Mouse (Mus musculus) thymus, adult 2 months (tissue): ENCODE data around the gene Pknox2. TPM values are rescaled to one million over a fixed set of nuclear protein-coding genes. Genes with fewer than 3 reads are reported as not detected.

Experiments
- DNase-seq: peaks from one replicate; pipeline ENCODE4 v3.0.0; 2021
- H3K27ac ChIP-seq: fragments of 200-500 bp; 2 replicates; pipeline ENCODE4 v1.5.1; 2012; ENCODE audit warnings: low read length, control low read depth; ENCODE audit not compliant: control insufficient read depth, insufficient read depth
- H3K27me3 ChIP-seq: fragments of 200-500 bp; 2 replicates; pipeline ENCODE4 v1.6.1; 2012; ENCODE audit warnings: mild to moderate bottlenecking, low read length, moderate library complexity, mixed read lengths; ENCODE audit not compliant: control insufficient read depth, insufficient read depth
- H3K36me3 ChIP-seq: fragments of 200-500 bp; 2 replicates; pipeline ENCODE4 v1.6.1; 2012; ENCODE audit warnings: mild to moderate bottlenecking, low read length, moderate library complexity; ENCODE audit not compliant: control insufficient read depth, insufficient read depth
- H3K4me1 ChIP-seq: fragments of 200-500 bp; replicated peaks from 2 replicates; pipeline ENCODE4 v1.6.1; 2012; ENCODE audit warnings: low read length; ENCODE audit not compliant: control insufficient read depth, insufficient read depth
- H3K4me3 ChIP-seq: fragments of 200-500 bp; 2 replicates; pipeline ENCODE4 v1.5.1; 2012; ENCODE audit warnings: mild to moderate bottlenecking, low read length, control low read depth, moderate library complexity; ENCODE audit not compliant: control insufficient read depth, insufficient read depth
- CTCF ChIP-seq: fragments of 200-500 bp; IDR thresholded peaks from 2 replicates; pipeline ENCODE4 v1.5.1; 2012; ENCODE audit warnings: mild to moderate bottlenecking, control low read depth, low read length, moderate library complexity, borderline replicate concordance; ENCODE audit not compliant: control insufficient read depth, poor library complexity, insufficient read depth; ENCODE audit errors: extremely low read depth
- POLR2A ChIP-seq: fragments of 200-500 bp; IDR thresholded peaks from 2 replicates; pipeline ENCODE4 v1.6.1; 2012; ENCODE audit warnings: mild to moderate bottlenecking, low read length, control low read depth, moderate library complexity; ENCODE audit not compliant: control insufficient read depth, poor library complexity, insufficient read depth; ENCODE audit errors: extremely low read depth
- WGBS: fragments of 180-500 bp; shearing (Covaris S2); methylation state at CpG from one replicate; pipeline ENCODE4 v1.1.7; 2018; 5-methylcytosine and 5-hydroxymethylcytosine counted together
- polyA plus RNA-seq: library from polyadenylated mRNA; depleted of rRNA; stranded (reverse); fragments of >200 nt; gene quantifications from 2 replicates; pipeline ENCODE4 v1.2.3, GENCODE M21; 2012; rRNA removed

The Pknox2 gene
- polyA plus RNA-seq, 1 experiment, result 3.2 TPM

DNA sequence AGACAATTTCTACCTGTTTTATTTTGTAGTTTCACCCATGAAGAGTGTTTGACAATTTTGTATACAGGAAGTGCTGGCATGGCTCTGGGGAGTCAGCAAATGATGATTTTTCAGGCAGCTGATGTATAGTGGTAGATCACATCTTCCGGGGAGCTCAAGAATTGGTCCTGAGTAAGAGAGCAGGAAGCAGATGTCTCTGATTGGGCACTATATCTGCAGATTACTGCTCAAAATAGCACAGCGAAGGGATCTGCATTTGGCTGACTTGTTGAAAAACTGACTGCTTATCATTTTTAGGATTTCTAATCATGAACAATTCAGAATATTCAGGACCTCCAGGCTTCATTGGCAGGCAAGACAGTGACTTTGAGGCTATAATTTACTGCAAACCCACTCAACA lies 295.0 kb downstream of the Pknox2 start:
- WGBS, result 81% methylated on average over 2 of the region's 2 CpGs

GRCm38 (mm10) chr9:36850091-36850490 lies 297.1 kb downstream of the Pknox2 start:
- WGBS, result 77% methylated on average over 1 of the region's 1 CpGs

More for the DNA sequence above, 295.0 kb downstream of the Pknox2 start:
- H3K27ac ChIP-seq, result no peak overlapping the region
- no peak for DNase-seq
- TF ChIP-seq CTCF (no peak), POLR2A (no peak)
- no peaks in the 10 kb centered on the region for H3K4me1 ChIP-seq
- H3K4me3 ChIP-seq, result no peak overlapping the region
- no peaks in the 10 kb centered on the region for H3K36me3 ChIP-seq
- H3K27me3 ChIP-seq, result no peaks in the 10 kb centered on the region

DNA sequence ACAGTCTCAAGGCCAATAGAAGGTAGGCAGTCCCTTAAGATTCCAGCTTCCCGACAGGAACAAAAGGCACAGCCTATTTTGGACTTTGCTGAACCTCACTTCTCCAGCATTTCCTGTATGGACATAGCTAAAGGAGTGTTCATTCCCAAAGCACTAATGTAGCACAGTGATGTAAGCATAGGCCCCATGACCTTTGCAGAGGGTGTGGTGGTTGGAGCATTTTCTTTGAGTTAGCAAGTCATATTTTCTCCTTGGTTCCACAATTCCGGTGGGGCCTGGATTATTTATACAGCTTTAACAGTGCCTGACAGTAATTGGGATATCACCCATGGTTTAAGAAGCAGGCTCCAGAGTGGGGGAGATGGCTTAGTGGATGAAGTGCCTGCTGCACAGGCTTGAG lies 298.5 kb downstream of the Pknox2 start:
- no peak for TF ChIP-seq CTCF
- no peak for DNase-seq
- H3K4me1 ChIP-seq, result no peaks in the 10 kb centered on the region
- no peak overlapping the region for H3K27ac ChIP-seq
- no peaks in the 10 kb centered on the region for H3K27me3 ChIP-seq
- no peaks in the 10 kb centered on the region for H3K36me3 ChIP-seq
- 78% methylated on average over 2 of the region's 2 CpGs for WGBS
- no peak overlapping the region for H3K4me3 ChIP-seq

More at GRCm38 (mm10) chr9:36850091-36850490, 297.1 kb downstream of the Pknox2 start:
- no peak overlapping the region for H3K27ac ChIP-seq
- no peak for DNase-seq
- no peaks in the 10 kb centered on the region for H3K36me3 ChIP-seq
- TF ChIP-seq CTCF (no peak), POLR2A (no peak)
- no peaks in the 10 kb centered on the region for H3K4me1 ChIP-seq
- no peak overlapping the region for H3K4me3 ChIP-seq
- H3K27me3 ChIP-seq, result no peaks in the 10 kb centered on the region

- 68% methylated on average over 4 of the region's 4 CpGs for WGBS
- H3K4me1 ChIP-seq, result no peaks in the 10 kb centered on the region
- DNase-seq, result no peak
- no peak overlapping the region for H3K27ac ChIP-seq
- H3K4me3 ChIP-seq, result no peak overlapping the region
- no peaks in the 10 kb centered on the region for H3K36me3 ChIP-seq
- H3K27me3 ChIP-seq, result no peaks in the 10 kb centered on the region
- TF ChIP-seq CTCF (no peak), POLR2A (no peak)
Observed at GRCm38 (mm10) chr9:36846346-36846745, 300.9 kb downstream of the Pknox2 start.

Other genes starting within 250 kb of the Pknox2 start
- gene Tmem218, start 60.8 kb upstream of the Pknox2 start, polyA plus RNA-seq, result 2.7 and 2.9 TPM in 2 replicates
- 38.2 and 44.1 TPM in 2 replicates for gene Slc37a2, start 108.3 kb upstream of the Pknox2 start, polyA plus RNA-seq
- 6.2 and 10.7 TPM in 2 replicates for gene Ccdc15, start 201.0 kb upstream of the Pknox2 start, polyA plus RNA-seq
- gene Hepacam, start 219.9 kb upstream of the Pknox2 start, polyA plus RNA-seq, result 0.09 and 0.14 TPM in 2 replicates